Mouse (Mus musculus): ENCODE results near the gene Tbxa2r. TPM values are rescaled to one million over a fixed set of nuclear protein-coding genes. Genes with fewer than 3 reads are reported as not detected.
A peak's percentile ranks its signal among the peaks of the same experiment; 100 is the strongest.

The Tbxa2r gene
- polyA plus RNA-seq, 1 experiment, result 2.7 TPM

GRCm38 (mm10) chr10:81289811-81290210 lies 38.7 kb upstream of the Tbxa2r start:
- Histone ChIP-seq H3K27ac (ENCODE audit: insufficient read depth, low read length) (no peak overlapping the region), H3K4me3 (ENCODE audit: insufficient read depth, low read length) (no peak overlapping the region), H3K4me1 (ENCODE audit: control insufficient read depth, insufficient read depth, low read length) (no peaks in the 10 kb centered on the region; the same call in 1 of the 2 replicates)
- TF ChIP-seq CTCF (IDR thresholded peaks at IDR 0.05; ENCODE audit: extremely low read depth, insufficient read depth, low read length) (no peak), POLR2A (IDR thresholded peaks at IDR 0.05; ENCODE audit: extremely low read depth, insufficient read depth, low read length) (no peak)

- TF ChIP-seq CTCF (IDR thresholded peaks at IDR 0.05; ENCODE audit: extremely low read depth, insufficient read depth, low read length), result no peak
- TF ChIP-seq POLR2A (IDR thresholded peaks at IDR 0.05; ENCODE audit: extremely low read depth, insufficient read depth, low read length), result no peak
- Histone ChIP-seq H3K27ac (ENCODE audit: insufficient read depth, low read length) (no peak overlapping the region), H3K4me3 (ENCODE audit: insufficient read depth, low read length) (no peak overlapping the region), H3K4me1 (ENCODE audit: control insufficient read depth, insufficient read depth, low read length) (peaks cover 6% of the 10 kb centered on the region)
These were observed 37.7 kb upstream of the Tbxa2r start for GRCm38 (mm10) chr10:81290698-81291460.

- Histone ChIP-seq H3K4me1 (ENCODE audit: control insufficient read depth, insufficient read depth, low read length) (peaks cover 7% of the 10 kb centered on the region), H3K27ac (ENCODE audit: insufficient read depth, low read length) (no peak within 1 kb of the TSS), H3K4me3 (ENCODE audit: insufficient read depth, low read length) (no peak within 1 kb of the TSS)
- TF ChIP-seq POLR2A (IDR thresholded peaks at IDR 0.05; ENCODE audit: extremely low read depth, insufficient read depth, low read length) (no peak), CTCF (IDR thresholded peaks at IDR 0.05; ENCODE audit: extremely low read depth, insufficient read depth, low read length) (no peak)
These were observed 36.9 kb upstream of the Tbxa2r start, which contains the start of gene Tjp3 for GRCm38 (mm10) chr10:81291511-81292104. TSS of gene Tjp3 (minus strand) at chr10:81291581.

GRCm38 (mm10) chr10:81292554-81293333 lies 35.8 kb upstream of the Tbxa2r start, which contains the start of gene Pip5k1c:
TSS of gene Pip5k1c (plus strand) at chr10:81292963.
- peak within 1 kb of the TSS; percentile 90 for H3K4me3 ChIP-seq (ENCODE audit: insufficient read depth, low read length)
- H3K27ac ChIP-seq (ENCODE audit: insufficient read depth, low read length), result peak within 1 kb of the TSS; percentile 54
- H3K4me1 ChIP-seq (ENCODE audit: control insufficient read depth, insufficient read depth, low read length), result peaks cover 10% of the 10 kb centered on the region
- TF ChIP-seq POLR2A (IDR thresholded peaks at IDR 0.05; ENCODE audit: extremely low read depth, insufficient read depth, low read length) (0 out of 2 replicates have a peak, but pooled peaks have one; percentile 35), CTCF (IDR thresholded peaks at IDR 0.05; ENCODE audit: extremely low read depth, insufficient read depth, low read length) (peak; percentile 87)

GRCm38 (mm10) chr10:81293334-81294030 lies 35.0 kb upstream of the Tbxa2r start:
- Histone ChIP-seq H3K27ac (ENCODE audit: insufficient read depth, low read length) (peak overlapping the region; percentile 54), H3K4me1 (ENCODE audit: control insufficient read depth, insufficient read depth, low read length) (peaks cover 10% of the 10 kb centered on the region), H3K4me3 (ENCODE audit: insufficient read depth, low read length) (peak overlapping the region; percentile 90)
- TF ChIP-seq CTCF (IDR thresholded peaks at IDR 0.05; ENCODE audit: extremely low read depth, insufficient read depth, low read length), result no peak
- peak; percentile 39; the same call in 1 of the 2 replicates for TF ChIP-seq POLR2A (IDR thresholded peaks at IDR 0.05; ENCODE audit: extremely low read depth, insufficient read depth, low read length)

GRCm38 (mm10) chr10:81294442-81294841 lies 34.1 kb upstream of the Tbxa2r start:
- Histone ChIP-seq H3K4me1 (ENCODE audit: control insufficient read depth, insufficient read depth, low read length) (peaks cover 17% of the 10 kb centered on the region), H3K27ac (ENCODE audit: insufficient read depth, low read length) (peak overlapping the region; percentile 54), H3K4me3 (ENCODE audit: insufficient read depth, low read length) (peak overlapping the region; percentile 90)
- no peak for TF ChIP-seq POLR2A (IDR thresholded peaks at IDR 0.05; ENCODE audit: extremely low read depth, insufficient read depth, low read length)
- TF ChIP-seq CTCF (IDR thresholded peaks at IDR 0.05; ENCODE audit: extremely low read depth, insufficient read depth, low read length), result no peak

GRCm38 (mm10) chr10:81295185-81295584 lies 33.3 kb upstream of the Tbxa2r start:
- H3K4me1 ChIP-seq (ENCODE audit: control insufficient read depth, insufficient read depth, low read length), result peaks cover 20% of the 10 kb centered on the region
- peak overlapping the region; percentile 54 for H3K27ac ChIP-seq (ENCODE audit: insufficient read depth, low read length)
- peak overlapping the region; percentile 90 for H3K4me3 ChIP-seq (ENCODE audit: insufficient read depth, low read length)
- no peak for TF ChIP-seq CTCF (IDR thresholded peaks at IDR 0.05; ENCODE audit: extremely low read depth, insufficient read depth, low read length)
- TF ChIP-seq POLR2A (IDR thresholded peaks at IDR 0.05; ENCODE audit: extremely low read depth, insufficient read depth, low read length), result peak; percentile 36; the same call in 1 of the 2 replicates

- Histone ChIP-seq H3K4me3 (ENCODE audit: insufficient read depth, low read length) (no peak overlapping the region), H3K27ac (ENCODE audit: insufficient read depth, low read length) (peak overlapping the region; percentile 73), H3K4me1 (ENCODE audit: control insufficient read depth, insufficient read depth, low read length) (peaks cover 27% of the 10 kb centered on the region)
- TF ChIP-seq POLR2A (IDR thresholded peaks at IDR 0.05; ENCODE audit: extremely low read depth, insufficient read depth, low read length), result no peak
- no peak for TF ChIP-seq CTCF (IDR thresholded peaks at IDR 0.05; ENCODE audit: extremely low read depth, insufficient read depth, low read length)
These were observed 31.3 kb upstream of the Tbxa2r start for GRCm38 (mm10) chr10:81297246-81297645.

- Histone ChIP-seq H3K4me3 (ENCODE audit: insufficient read depth, low read length) (no peak overlapping the region), H3K27ac (ENCODE audit: insufficient read depth, low read length) (peak overlapping the region; percentile 73), H3K4me1 (ENCODE audit: control insufficient read depth, insufficient read depth, low read length) (peaks cover 30% of the 10 kb centered on the region)
- TF ChIP-seq POLR2A (IDR thresholded peaks at IDR 0.05; ENCODE audit: extremely low read depth, insufficient read depth, low read length) (no peak), CTCF (IDR thresholded peaks at IDR 0.05; ENCODE audit: extremely low read depth, insufficient read depth, low read length) (no peak)
These were observed 30.7 kb upstream of the Tbxa2r start for GRCm38 (mm10) chr10:81297845-81298244.

All from cortical plate, adult 2 months (tissue).